Comparison of ENCODE assay signal across 25 mouse cellular contexts in the genomic region with DNA sequence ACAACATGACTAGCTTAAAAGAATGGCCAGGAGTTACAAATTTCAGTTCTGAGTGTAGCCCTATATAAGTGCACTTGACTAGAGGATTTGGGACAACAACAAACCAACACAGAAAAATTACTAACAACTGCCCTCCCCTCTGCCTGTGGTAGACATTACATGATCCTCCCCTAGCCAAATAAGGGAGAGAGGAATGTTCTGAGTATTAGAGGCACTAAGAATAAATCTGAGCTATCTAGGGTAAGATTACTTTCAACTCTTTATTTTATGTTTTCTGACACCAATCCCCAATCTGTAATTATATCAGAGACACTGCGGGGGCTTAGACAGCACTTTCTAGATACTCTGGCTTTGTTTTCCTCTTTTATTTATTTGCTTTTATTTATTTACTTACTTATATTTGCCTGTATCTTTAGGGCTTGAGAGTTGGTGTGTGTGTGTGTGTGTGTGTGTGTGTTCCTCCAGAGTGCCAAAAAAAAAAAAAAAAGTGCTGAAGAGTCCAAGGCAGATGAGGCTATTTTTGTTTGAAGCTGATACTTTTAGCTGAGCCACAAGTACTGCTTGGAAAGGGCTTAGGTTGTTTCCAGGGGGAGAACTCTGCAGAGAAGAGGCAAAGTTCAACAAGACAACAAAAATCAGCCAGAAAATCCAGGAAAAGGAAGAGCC. TPM values are rescaled to one million over a fixed set of nuclear protein-coding genes. Genes with fewer than 3 reads are reported as not detected.
DNase-seq lines count a peak whose midpoint lies in the region; ATAC-seq lines count a peak whose summit lies in the region.
"Had no signal": no experiment of that assay in that cellular context is flagged by ENCODE, and none has a peak within 500 bp of the region (broad histone marks: within the 10 kb centered on the region; RNA-seq: fewer than 3 reads in every experiment).

No protein-coding gene starts in this region.

- peaks cover 6% of the 10 kb centered on the region; the same call in 1 of the 2 replicates for H3K4me1 ChIP-seq in heart, embryonic 16.5 days (ENCODE audit: control insufficient read depth, insufficient read depth, low read length)
- H3K4me1 ChIP-seq: embryonic facial prominence, embryonic 10.5 days; hindbrain, embryonic 13.5 days; midbrain, embryonic 15.5 days had no signal

- DNase-seq in gastrocnemius, postnatal 10 days, result peak; percentile 6
- no peak for DNase-seq in gastrocnemius, adult 8-10 months (ENCODE audit: low spot score in 2 of 2)
- peak; percentile 30 for DNase-seq in brain, adult 2 months (ENCODE audit: low read depth, low spot score)
- DNase-seq in heart, adult 9 months (ENCODE audit: low spot score in 2 of 2), result peak; percentile 21 to 46
- DNase-seq in cerebellum, adult 11-12 months, result no peak
- no peak for DNase-seq in retina, postnatal 1 day
- DNase-seq: cerebellum, adult 9-10 months; kidney, adult 8-10 months; kidney, postnatal 14 days; layer of hippocampus, postnatal 36 days; liver, postnatal 0 days; lung, postnatal 10 days; right cerebral cortex, postnatal 25 days; thymus, adult 2 months had no signal

- peak overlapping the region; percentile 71 for H3K9ac ChIP-seq in heart, embryonic 16.5 days (ENCODE audit: low read length)
- H3K9ac ChIP-seq: forebrain, embryonic 13.5 days; hindbrain, embryonic 13.5 days; liver, postnatal 0 days; midbrain, embryonic 15.5 days had no signal

- ATAC-seq in heart, embryonic 16.5 days (replicated peaks; ENCODE audit: extremely low read depth, insufficient read depth, low FRiP score), result peak; percentile 83
- ATAC-seq: inflammation-experienced regulatory T-cells, adult 6 months; liver, postnatal 0 days; midbrain, embryonic 15.5 days had no signal

- peak overlapping the region; percentile 57 for H3K4me3 ChIP-seq in heart, embryonic 16.5 days (ENCODE audit: low read length)
- H3K4me3 ChIP-seq: embryonic facial prominence, embryonic 10.5 days; forebrain, embryonic 13.5 days; hindbrain, embryonic 13.5 days; layer of hippocampus, adult 2 months; midbrain, embryonic 15.5 days had no signal

- WGBS in heart, embryonic 16.5 days, result 28% methylated on average over 1 of the region's 1 CpGs

- no peaks in the 10 kb centered on the region for H3K27me3 ChIP-seq in heart, embryonic 16.5 days (ENCODE audit: control insufficient read depth, insufficient read depth, low read length)
- H3K27me3 ChIP-seq: forebrain, embryonic 13.5 days; hindbrain, embryonic 13.5 days; midbrain, embryonic 15.5 days had no signal

- no peaks in the 10 kb centered on the region for H3K36me3 ChIP-seq in heart, embryonic 16.5 days (ENCODE audit: control insufficient read depth, insufficient read depth)
- H3K36me3 ChIP-seq: embryonic facial prominence, embryonic 10.5 days; hindbrain, embryonic 13.5 days; midbrain, embryonic 15.5 days had no signal

- peak overlapping the region; percentile 3 for H3K4me2 ChIP-seq in heart, embryonic 16.5 days (ENCODE audit: low read depth, low read length)
- H3K4me2 ChIP-seq: forebrain, embryonic 13.5 days; hindbrain, embryonic 13.5 days; midbrain, embryonic 15.5 days had no signal

- peak overlapping the region; percentile 95 for H3K27ac ChIP-seq in heart, embryonic 16.5 days (ENCODE audit: low read length)
- H3K27ac ChIP-seq: embryonic facial prominence, embryonic 10.5 days; forebrain, embryonic 13.5 days; hindbrain, embryonic 13.5 days; layer of hippocampus, adult 2 months; midbrain, embryonic 15.5 days had no signal

- H3K9me3 ChIP-seq in heart, embryonic 16.5 days (replicated peaks; ENCODE audit: control insufficient read depth, low read length), result no peaks in the 10 kb centered on the region
- H3K9me3 ChIP-seq: embryonic facial prominence, embryonic 10.5 days; forebrain, embryonic 13.5 days; hindbrain, embryonic 13.5 days; midbrain, embryonic 15.5 days had no signal

RNA-seq across cellular contexts. Expression of a gene that starts 2.7 kb away (rescaled TPM):
- total RNA-seq in gastrocnemius, postnatal 10 days (2021), result 1,000 to 10,000 TPM; 1,349 to 1,389 TPM
- total RNA-seq in gastrocnemius, adult 8-10 months (2022), result 1,000 to 10,000 TPM; 1,129 to 1,308 (median 1,210) TPM
- 240 and 267 TPM in 2 replicates for polyA plus RNA-seq in heart, embryonic 16.5 days (2015; fragmentation: Nextera tagmentation; extraction: Ambion mirVana)
- total RNA-seq: common myeloid progenitor, adult 5-6 weeks; layer of hippocampus, postnatal 36 days; megakaryocyte, adult 5-6 weeks; neutrophil, adult 5-6 weeks had no signal
- polyA plus RNA-seq: embryonic facial prominence, embryonic 10.5 days; inflammation-experienced regulatory T-cells, adult 6 months; liver, adult 2 months had no signal

Comparison
In these comparisons a context has a peak if more than half of its experiments do, and no peak if none do; other contexts are left out.
1. DNase-seq: peak in gastrocnemius, postnatal 10 days (single experiment), brain, adult 2 months (single experiment) and heart, adult 9 months (2 of 2); none in gastrocnemius, adult 8-10 months (0 of 2), cerebellum, adult 11-12 months (single experiment) and retina, postnatal 1 day (single experiment).